Mouse (Mus musculus) megakaryocyte-erythroid progenitor cell, adult 5 weeks (primary cell): ENCODE measurements around the gene Tekt2. TPM values are rescaled to one million over a fixed set of nuclear protein-coding genes. Genes with fewer than 3 reads are reported as not detected.

Experiments
- polyA plus RNA-seq: library from polyadenylated mRNA; stranded (reverse); fragments of >175 nt; gene quantifications from 2 replicates; pipeline ENCODE4 v1.2.3, GENCODE M21; 2012

Tekt2 gene
- polyA plus RNA-seq, result 0.48 TPM in 1 of 2 replicates, not detected in the other

GRCm38 (mm10) chr4:126325281-126325861 lies at the start of gene Tekt2:
Tekt2 (minus strand) TSS chr4:126325688.

GRCm38 (mm10) chr4:126321111-126321853 lies 4.2 kb downstream of the Tekt2 start, which contains the start of gene Adprhl2:
Adprhl2 (minus strand) TSS chr4:126321703.

DNA sequence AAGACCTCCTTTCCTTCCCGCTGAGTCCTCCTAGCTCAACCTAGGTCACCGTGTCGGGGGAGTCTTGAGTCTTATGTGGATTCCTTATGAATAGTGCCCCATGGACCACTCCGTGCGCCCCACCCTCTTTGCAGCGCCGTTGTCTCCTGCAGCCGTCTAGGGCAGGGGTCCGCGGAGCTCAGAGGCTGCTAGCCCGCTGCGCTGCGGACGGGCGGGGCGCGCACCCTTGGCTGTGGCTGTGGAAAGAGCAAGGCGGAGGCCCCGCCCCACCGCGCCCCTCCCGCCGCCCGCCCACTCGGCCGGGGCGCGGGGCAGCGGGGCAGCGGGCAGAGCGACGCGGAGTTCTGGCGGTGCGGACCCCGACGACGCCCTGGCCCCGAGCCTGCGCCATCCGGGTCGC lies 39.0 kb downstream of the Tekt2 start, which contains the start of gene Col8a2:
Gene Col8a2 (plus strand): TSS at position 302 of the 400 bp plus-strand sequence.

Other genes starting within 250 kb of the Tekt2 start
- 9.4 and 12.7 TPM in 2 replicates for gene Lsm10, start 229.1 kb downstream of the Tekt2 start, polyA plus RNA-seq
- 43.4 and 46.0 TPM in 2 replicates for gene Stk40, start 221.7 kb downstream of the Tekt2 start, polyA plus RNA-seq
- gene Eva1b, start 177.9 kb downstream of the Tekt2 start, polyA plus RNA-seq, result 13.7 and 19.3 TPM in 2 replicates
- gene Sh3d21, start 162.2 kb downstream of the Tekt2 start, polyA plus RNA-seq, result 0.52 and 0.73 TPM in 2 replicates
- gene Thrap3, start 122.9 kb downstream of the Tekt2 start, polyA plus RNA-seq, result 156 and 255 TPM in 2 replicates
- 279 and 331 TPM in 2 replicates for gene Map7d1, start 69.3 kb downstream of the Tekt2 start, polyA plus RNA-seq
- 28.4 and 37.2 TPM in 2 replicates for gene Trappc3, start 63.4 kb downstream of the Tekt2 start, polyA plus RNA-seq
- gene Col8a2, start 38.9 kb downstream of the Tekt2 start, polyA plus RNA-seq, result 0.03 TPM in 1 of 2 replicates, not detected in the other
- gene Adprhl2, start 4.0 kb downstream of the Tekt2 start, polyA plus RNA-seq, result 61.8 and 65.3 TPM in 2 replicates
- 3.5 and 6.5 TPM in 2 replicates for gene Ago3, start 103.9 kb upstream of the Tekt2 start, polyA plus RNA-seq
- 9.0 and 12.6 TPM in 2 replicates for gene Ago1, start 142.9 kb upstream of the Tekt2 start, polyA plus RNA-seq
- gene Ago4, start 207.8 kb upstream of the Tekt2 start, polyA plus RNA-seq, result 0.67 and 0.78 TPM in 2 replicates
- 4.5 and 7.8 TPM in 2 replicates for gene Clspn, start 231.2 kb upstream of the Tekt2 start, polyA plus RNA-seq